Mouse (Mus musculus): ENCODE data around the gene Ppp1cb. TPM values are rescaled to one million over a fixed set of nuclear protein-coding genes. Genes with fewer than 3 reads are reported as not detected.
"Not testable (repeated sequence)": the region's sequence is repeated elsewhere in the genome, so short reads cannot be mapped to it uniquely, and the experiment has no call there.

Gene Ppp1cb
- total and polyA plus RNA-seq, 2 experiments from 2014 or later: 166 to 209 TPM

DNA sequence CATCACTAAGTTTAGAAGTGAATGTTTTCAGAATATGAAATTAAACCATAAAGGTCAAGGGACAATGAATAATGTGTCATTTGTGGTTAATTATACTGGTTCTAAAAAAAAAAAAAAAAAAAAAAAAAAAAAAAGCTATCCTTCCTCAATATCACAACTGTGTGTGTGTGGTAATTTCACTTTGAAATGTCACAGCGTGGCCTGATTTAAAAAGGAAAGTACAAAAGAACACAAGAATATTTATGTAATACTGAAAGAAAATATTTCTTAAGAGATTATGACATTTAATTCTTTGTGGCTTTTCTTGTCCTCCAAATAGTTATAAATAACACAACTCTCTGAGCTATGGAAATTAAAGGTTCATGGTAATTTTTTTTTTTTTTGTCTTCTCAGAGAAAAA is 28.2 kb upstream of the Ppp1cb start:
- H3K9me3 ChIP-seq (ENCODE audit: low read length): no peaks in the 10 kb centered on the region
- no peak for DNase-seq
- H3K9ac ChIP-seq: no peak overlapping the region
- H3K27me3 ChIP-seq (ENCODE audit: insufficient read depth, low read length): no peaks in the 10 kb centered on the region
- H3K4me2 ChIP-seq (ENCODE audit: low read depth): no peak overlapping the region
- 96% methylated on average over 1 of the region's 1 CpGs for WGBS
- ATAC-seq: no peak
- TF ChIP-seq CTCF (IDR thresholded peaks at IDR 0.05; ENCODE audit: low read depth): no peak
- no peak overlapping the region for H3K4me3 ChIP-seq (ENCODE audit: low read depth, low read length)
- H3K27ac ChIP-seq (ENCODE audit: low read depth, low read length): no peak overlapping the region
- H3K4me1 ChIP-seq (ENCODE audit: insufficient read depth): no peaks in the 10 kb centered on the region
- no peaks in the 10 kb centered on the region for H3K36me3 ChIP-seq (ENCODE audit: insufficient read depth)

DNA sequence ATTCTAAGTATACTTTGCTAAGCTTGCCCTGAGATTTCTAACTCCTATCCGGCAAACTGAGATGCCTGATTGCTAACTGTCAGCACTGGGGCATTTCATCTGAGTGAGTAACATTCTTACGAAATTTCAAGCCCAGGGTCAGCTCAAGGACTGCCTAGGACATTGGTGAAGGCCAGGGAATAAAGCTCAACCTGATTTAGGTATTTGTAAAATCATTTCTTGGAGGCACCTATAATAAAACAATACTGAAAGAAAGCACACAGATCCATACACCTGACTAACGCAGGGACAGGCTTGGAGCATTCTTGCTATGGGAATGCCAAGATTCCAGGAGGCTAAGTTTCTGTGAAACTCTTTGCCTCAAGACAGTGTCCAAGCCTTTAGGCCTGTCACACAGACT is 24.3 kb upstream of the Ppp1cb start:
- H3K36me3 ChIP-seq (ENCODE audit: insufficient read depth); H3K4me3 ChIP-seq (ENCODE audit: low read depth, low read length); H3K9me3 ChIP-seq (ENCODE audit: low read length); H3K27me3 ChIP-seq (ENCODE audit: insufficient read depth, low read length); H3K27ac ChIP-seq (ENCODE audit: low read depth, low read length); H3K9ac ChIP-seq; H3K4me1 ChIP-seq (ENCODE audit: insufficient read depth); DNase-seq; H3K4me2 ChIP-seq (ENCODE audit: low read depth); ATAC-seq: not testable (repeated sequence)
- 87% methylated on average over 3 of the region's 3 CpGs for WGBS

DNA sequence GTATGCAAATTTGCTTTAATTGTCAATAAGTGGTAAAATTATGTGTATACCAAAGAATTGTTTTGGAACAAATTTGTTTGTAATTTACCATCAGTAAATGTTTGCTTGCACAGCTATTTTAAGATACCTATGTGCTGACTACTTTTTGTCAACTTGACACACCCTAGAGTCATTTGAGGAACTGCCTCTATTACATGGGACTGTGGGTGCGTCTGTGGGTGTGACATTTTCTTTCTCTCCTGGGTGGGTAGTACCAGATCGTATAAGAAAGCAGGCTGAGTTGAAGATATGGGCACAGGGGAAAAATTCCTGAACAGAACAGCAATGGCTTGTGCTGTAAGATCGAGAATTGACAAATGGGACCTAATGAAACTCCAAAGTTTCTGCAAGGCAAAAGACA is 23.0 kb upstream of the Ppp1cb start:
- no peaks in the 10 kb centered on the region for H3K9me3 ChIP-seq (ENCODE audit: low read length)
- H3K36me3 ChIP-seq (ENCODE audit: insufficient read depth): no peaks in the 10 kb centered on the region
- no peak overlapping the region for H3K4me2 ChIP-seq (ENCODE audit: low read depth)
- no peak overlapping the region for H3K4me3 ChIP-seq (ENCODE audit: low read depth, low read length)
- H3K27me3 ChIP-seq (ENCODE audit: insufficient read depth, low read length): no peaks in the 10 kb centered on the region
- ATAC-seq (no peak), DNase-seq (no peak)
- 93% methylated on average over 3 of the region's 3 CpGs for WGBS
- H3K27ac ChIP-seq (ENCODE audit: low read depth, low read length): no peak overlapping the region
- H3K9ac ChIP-seq: no peak overlapping the region
- H3K4me1 ChIP-seq (ENCODE audit: insufficient read depth): no peaks in the 10 kb centered on the region
- TF ChIP-seq CTCF (IDR thresholded peaks at IDR 0.05; ENCODE audit: low read depth): no peak

DNA sequence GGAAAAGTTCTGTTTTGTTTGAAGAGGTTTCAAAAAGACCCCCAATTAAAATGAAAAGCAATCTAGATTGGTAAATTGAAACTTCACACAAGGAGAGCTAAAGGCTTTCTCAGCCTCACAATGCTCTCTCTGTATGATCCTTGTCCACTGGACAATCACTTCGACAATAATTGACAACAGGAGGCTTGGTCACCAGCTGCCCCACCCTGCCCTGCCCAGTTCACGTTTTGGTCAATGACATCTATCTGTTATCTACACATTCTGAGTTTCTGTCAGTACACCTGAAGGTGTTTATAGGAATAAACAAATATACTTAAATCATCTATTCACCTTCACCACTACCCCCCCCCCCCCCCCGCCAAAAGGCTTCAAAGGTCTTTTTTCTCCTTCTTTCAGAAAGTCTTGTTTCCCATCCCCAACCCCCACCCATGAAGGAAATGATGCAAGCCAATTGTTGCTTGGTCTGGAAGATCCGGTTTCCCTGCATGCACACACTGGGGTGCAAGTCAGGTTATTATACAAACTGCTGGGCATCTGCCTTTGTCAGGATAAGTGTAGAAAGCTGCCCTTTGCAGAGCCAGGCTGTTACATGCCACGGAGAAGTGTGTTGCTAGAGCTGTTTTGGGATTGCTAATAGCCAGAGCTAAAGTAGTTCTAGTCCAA is 20.6 kb upstream of the Ppp1cb start:
- no peak overlapping the region for H3K9ac ChIP-seq
- H3K4me2 ChIP-seq (ENCODE audit: low read depth): no peak overlapping the region
- H3K4me1 ChIP-seq (ENCODE audit: insufficient read depth): no peaks in the 10 kb centered on the region
- no peaks in the 10 kb centered on the region for H3K9me3 ChIP-seq (ENCODE audit: low read length)
- 35% methylated on average over 5 of the region's 5 CpGs for WGBS
- TF ChIP-seq CTCF (IDR thresholded peaks at IDR 0.05; ENCODE audit: low read depth): no peak
- ATAC-seq (no peak), DNase-seq (no peak)
- H3K27ac ChIP-seq (ENCODE audit: low read depth, low read length): no peak overlapping the region
- H3K27me3 ChIP-seq (ENCODE audit: insufficient read depth, low read length): no peaks in the 10 kb centered on the region
- H3K4me3 ChIP-seq (ENCODE audit: low read depth, low read length): no peak overlapping the region
- no peaks in the 10 kb centered on the region for H3K36me3 ChIP-seq (ENCODE audit: insufficient read depth)

DNA sequence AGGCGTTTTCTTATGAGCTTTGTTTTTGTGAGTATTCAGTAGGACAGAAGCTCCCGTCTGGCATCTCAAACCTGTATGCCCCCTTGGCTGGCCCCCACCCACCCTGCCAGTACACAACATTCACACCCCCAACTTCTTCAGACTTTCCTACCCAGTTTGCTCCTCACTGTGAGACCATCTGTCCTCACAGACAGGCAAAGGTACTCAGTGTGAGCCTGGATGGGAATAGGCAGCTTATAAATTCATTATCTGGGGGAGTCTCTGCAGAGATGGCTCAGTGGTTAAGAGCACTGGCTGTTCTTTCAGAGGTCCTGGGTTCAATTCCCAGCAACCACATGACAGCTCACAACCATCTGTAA is 20.1 kb upstream of the Ppp1cb start:
- Histone ChIP-seq H3K9ac (no peak overlapping the region), H3K27ac (ENCODE audit: low read depth, low read length) (no peak overlapping the region), H3K9me3 (ENCODE audit: low read length) (no peaks in the 10 kb centered on the region), H3K4me3 (ENCODE audit: low read depth, low read length) (no peak overlapping the region), H3K27me3 (ENCODE audit: insufficient read depth, low read length) (no peaks in the 10 kb centered on the region), H3K4me1 (ENCODE audit: insufficient read depth) (no peaks in the 10 kb centered on the region), H3K4me2 (ENCODE audit: low read depth) (no peak overlapping the region), H3K36me3 (ENCODE audit: insufficient read depth) (no peaks in the 10 kb centered on the region)
- WGBS: 61% methylated on average over 2 of the region's 2 CpGs
- DNase-seq (no peak), ATAC-seq (no peak)
- TF ChIP-seq CTCF (IDR thresholded peaks at IDR 0.05; ENCODE audit: low read depth): no peak

DNA sequence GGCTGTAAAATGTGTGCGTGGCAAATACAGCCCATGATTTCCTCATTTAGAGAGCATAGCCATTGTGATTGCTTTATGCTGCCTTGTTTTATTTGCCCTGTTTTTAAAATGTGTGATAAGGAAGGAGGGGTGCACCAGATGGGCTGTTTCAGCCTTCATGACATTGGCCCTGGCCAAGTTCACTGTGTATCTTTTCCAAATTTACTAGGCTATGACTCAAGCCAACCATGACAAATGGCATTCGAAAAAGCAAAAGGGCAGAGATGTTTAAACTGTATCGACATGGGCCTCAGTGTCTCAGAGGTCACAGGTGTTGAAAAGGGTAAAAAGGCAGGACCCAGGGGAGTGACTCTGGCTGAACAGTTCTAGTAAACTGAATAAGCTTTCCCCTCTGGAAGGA is 17.3 kb upstream of the Ppp1cb start:
- TF ChIP-seq CTCF (IDR thresholded peaks at IDR 0.05; ENCODE audit: low read depth): no peak
- H3K36me3 ChIP-seq (ENCODE audit: insufficient read depth): no peaks in the 10 kb centered on the region
- no peaks in the 10 kb centered on the region for H3K4me1 ChIP-seq (ENCODE audit: insufficient read depth)
- H3K4me3 ChIP-seq (ENCODE audit: low read depth, low read length): no peak overlapping the region
- H3K9me3 ChIP-seq (ENCODE audit: low read length): no peaks in the 10 kb centered on the region
- H3K27ac ChIP-seq (ENCODE audit: low read depth, low read length): no peak overlapping the region
- no peaks in the 10 kb centered on the region for H3K27me3 ChIP-seq (ENCODE audit: insufficient read depth, low read length)
- DNase-seq: no peak
- H3K4me2 ChIP-seq (ENCODE audit: low read depth): no peak overlapping the region
- ATAC-seq: no peak
- 69% methylated on average over 3 of the region's 3 CpGs for WGBS
- H3K9ac ChIP-seq: no peak overlapping the region

DNA sequence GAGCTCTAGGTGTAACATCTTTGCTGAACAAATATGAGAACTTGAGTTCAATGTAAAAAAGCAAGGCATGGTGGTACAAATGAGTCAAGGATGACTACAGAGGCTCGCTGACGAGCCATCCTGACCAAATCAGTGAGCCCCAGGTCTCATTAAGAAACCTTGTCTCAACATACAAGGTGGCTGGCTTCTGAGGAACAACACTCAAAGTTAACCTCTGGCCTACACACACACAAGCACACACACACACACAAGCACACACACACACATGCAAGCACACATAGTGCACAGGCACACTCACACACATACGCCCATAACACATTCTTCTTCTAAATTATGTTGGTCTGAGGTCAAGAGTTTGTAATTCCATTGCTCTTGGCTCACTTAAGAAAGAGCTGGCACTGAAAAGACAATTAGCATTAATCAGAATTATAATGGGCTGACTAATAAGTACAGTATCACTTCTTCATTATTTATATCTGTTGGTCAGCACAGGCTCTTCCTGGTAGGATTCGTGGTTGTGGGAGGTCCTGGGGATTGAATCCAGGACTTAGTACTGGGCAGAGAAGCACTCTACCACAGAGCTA is 16.6 kb upstream of the Ppp1cb start:
- no peaks in the 10 kb centered on the region for H3K36me3 ChIP-seq (ENCODE audit: insufficient read depth)
- ATAC-seq (no peak), DNase-seq (no peak)
- TF ChIP-seq CTCF (IDR thresholded peaks at IDR 0.05; ENCODE audit: low read depth): no peak
- no peak overlapping the region for H3K4me2 ChIP-seq (ENCODE audit: low read depth)
- WGBS: 84% methylated on average over 4 of the region's 4 CpGs
- no peak overlapping the region for H3K27ac ChIP-seq (ENCODE audit: low read depth, low read length)
- no peaks in the 10 kb centered on the region for H3K9me3 ChIP-seq (ENCODE audit: low read length)
- no peaks in the 10 kb centered on the region for H3K4me1 ChIP-seq (ENCODE audit: insufficient read depth)
- H3K27me3 ChIP-seq (ENCODE audit: insufficient read depth, low read length): no peaks in the 10 kb centered on the region
- no peak overlapping the region for H3K9ac ChIP-seq
- no peak overlapping the region for H3K4me3 ChIP-seq (ENCODE audit: low read depth, low read length)
